Mouse (Mus musculus) bone marrow, adult 2 months (tissue): Measurements from ENCODE around the gene Sox18.

Experiments
- CTCF ChIP-seq: fragments of 200-500 bp; IDR thresholded peaks from 2 replicates; pipeline ENCODE4 v1.5.1; 2011; ENCODE audit warnings: low read length, control low read depth; ENCODE audit not compliant: control insufficient read depth, insufficient read depth
- POLR2A ChIP-seq: fragments of 200-500 bp; IDR thresholded peaks from 2 replicates; pipeline ENCODE4 v1.6.1; 2011; ENCODE audit warnings: low read depth, mild to moderate bottlenecking, control low read depth, low read length, borderline replicate concordance; ENCODE audit not compliant: control insufficient read depth

DNA sequence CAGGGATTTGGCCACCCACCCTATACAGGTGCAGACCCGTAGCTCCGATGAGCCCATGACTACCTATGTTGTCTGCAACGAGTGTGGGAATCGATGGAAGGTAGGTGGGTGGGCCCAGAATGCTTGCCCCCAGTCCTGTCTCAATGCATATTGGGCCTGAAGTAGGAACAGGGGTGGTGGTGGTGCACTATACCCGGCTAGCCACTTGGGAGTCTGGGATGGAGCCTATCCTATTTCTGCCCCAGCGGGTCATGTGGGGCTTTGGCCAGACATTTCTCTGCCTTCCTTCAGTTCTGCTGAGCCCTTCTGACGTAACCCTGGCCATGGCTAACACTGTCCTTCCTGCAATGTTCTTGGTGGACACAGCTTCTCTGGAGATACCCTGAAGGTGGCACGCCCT lies 16.1 kb upstream of the Sox18 start:
- TF ChIP-seq CTCF, result no peak
- no peak for TF ChIP-seq POLR2A
